Mouse (Mus musculus) liver, adult 2 months (tissue): ENCODE results near the gene Surf1.

Source experiments
- CTCF ChIP-seq: fragments of 200-500 bp; IDR thresholded peaks from 2 replicates; pipeline ENCODE4 v1.5.1; 2011; ENCODE audit warnings: low read depth, low read length, control low read depth
- POLR2A ChIP-seq: fragments of 200-500 bp; IDR thresholded peaks from 2 replicates; pipeline ENCODE4 v1.6.1; 2011; ENCODE audit warnings: low read length, control low read depth; ENCODE audit not compliant: insufficient read depth; ENCODE audit errors: extremely low read depth

DNA sequence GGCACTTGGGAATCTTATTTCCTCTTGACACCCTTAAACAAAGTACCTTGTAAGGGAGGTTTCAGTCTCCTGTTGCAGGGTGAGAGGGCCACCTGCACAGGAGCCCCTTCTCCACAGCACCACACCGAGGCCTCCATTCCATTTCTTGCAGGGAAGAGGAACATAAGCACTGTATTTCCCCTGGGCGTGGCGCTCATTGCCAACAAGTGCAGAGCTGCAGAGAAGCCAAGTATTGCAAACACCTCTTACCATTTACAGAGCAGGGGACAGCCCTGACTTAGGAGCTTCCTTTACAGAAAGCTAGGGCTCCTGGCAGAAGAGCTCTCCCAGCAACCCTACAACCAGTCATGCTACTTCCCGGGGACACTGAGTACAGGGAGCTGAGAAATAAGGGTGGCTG is 35.9 kb upstream of the Surf1 start:
- TF ChIP-seq POLR2A: no peak
- TF ChIP-seq CTCF: no peak
